Mouse (Mus musculus) retina, postnatal 7 days (tissue): ENCODE data around the gene Scly.
A peak's percentile ranks its signal among the peaks of the same experiment; 100 is the strongest.

Source experiments
- DNase-seq: peaks from one replicate; pipeline ENCODE4 v3.0.0-alpha.2; 2012; ENCODE audit warnings: low read depth, low spot score

Gene Scly

DNA sequence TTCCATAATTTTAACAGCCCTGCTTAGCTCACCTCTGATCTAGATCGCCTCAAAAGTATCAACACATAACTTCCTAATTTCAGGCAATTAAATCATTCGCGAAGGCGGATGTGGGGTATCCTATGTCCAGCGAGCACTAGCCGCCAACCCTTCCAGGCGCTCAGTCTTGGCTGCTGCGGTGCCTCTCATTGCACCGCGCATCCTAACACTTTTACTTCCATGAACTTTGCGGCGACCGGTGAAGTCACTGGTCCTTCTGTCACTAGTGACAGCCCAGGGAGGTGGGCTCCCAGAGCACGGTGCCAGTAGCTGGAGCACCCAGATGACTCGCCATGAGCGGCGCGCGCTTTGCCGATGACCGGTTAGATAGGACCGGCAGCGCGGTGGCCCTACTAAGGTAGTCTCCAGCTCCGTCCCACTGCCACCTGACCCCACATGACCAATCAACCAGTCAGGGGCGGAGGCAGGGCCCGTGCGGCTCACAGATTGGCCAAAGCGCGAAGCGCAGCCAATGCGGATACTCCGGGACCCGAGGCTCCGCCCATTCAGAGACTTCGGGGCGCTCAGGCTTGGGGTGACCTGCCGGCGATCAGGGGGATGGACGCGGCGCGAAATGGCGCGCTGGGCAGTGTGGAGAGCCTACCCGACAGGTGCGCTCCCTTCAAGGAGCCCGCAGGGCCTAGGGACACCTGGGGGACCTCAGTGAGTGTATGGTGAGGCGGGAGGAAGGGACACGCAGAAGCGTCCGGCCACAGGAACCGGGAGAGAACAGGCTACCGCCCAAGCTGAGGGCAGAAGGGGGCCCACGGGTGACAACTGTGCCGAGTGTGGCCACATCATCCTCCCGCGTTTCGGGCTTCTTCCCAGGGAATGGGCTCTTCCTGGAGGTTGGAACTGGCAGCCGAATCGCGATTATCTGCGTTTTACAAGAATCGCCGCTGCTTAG, at the start of gene Scly:
Gene Scly, plus strand, starts transcription at position 540 of the 946 bp plus-strand sequence.
- peak; percentile 81 for DNase-seq

- DNase-seq = no peak
Observed at GRCm38 (mm10) chr1:91248970-91249369, 49.2 kb upstream of the Scly start.

DNA sequence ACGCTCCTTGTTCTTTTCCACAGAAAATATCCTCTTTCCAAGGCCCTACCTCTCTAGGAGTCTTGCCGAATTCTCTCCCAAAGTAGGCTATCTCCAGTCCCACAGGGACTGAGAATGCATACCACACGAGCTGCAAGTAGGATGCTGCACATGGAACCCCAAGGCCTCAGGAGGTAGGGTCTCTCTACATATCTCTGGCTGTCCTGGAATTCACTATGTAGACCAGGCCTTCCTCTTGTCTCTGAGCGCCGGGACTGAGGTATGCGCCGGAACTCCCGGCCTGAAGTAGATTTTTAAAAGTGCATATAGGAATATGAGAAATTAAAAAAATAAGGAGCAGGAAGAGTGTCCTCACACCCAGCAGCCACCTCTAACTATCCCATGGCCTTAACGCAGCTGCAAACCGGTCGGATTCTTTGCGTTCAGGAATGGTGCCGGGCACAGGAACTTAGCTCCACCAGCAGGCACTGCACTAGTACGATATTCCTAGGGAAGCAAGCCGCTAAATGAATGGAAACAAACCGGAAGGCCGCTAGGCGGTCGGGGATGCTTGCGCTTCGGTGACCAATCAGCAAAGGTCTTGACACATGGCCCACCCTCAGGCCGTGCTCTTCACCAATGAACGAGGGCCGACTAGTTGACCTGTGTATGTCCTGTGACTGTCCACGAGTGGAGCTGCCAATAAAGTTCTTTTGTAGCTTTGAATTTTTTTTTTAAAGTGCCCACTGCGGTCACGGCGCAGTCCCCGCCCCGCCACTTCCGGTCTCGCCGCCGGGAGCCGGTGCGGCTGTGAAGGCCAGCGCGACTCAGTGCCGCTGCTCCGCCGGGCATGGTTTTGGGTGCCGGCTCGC, 48.3 kb upstream of the Scly start, which contains the start of gene Ube2f:
Gene Ube2f, plus strand, starts transcription at position 741 of the 851 bp plus-strand sequence.
- DNase-seq = peak; percentile 88

DNA sequence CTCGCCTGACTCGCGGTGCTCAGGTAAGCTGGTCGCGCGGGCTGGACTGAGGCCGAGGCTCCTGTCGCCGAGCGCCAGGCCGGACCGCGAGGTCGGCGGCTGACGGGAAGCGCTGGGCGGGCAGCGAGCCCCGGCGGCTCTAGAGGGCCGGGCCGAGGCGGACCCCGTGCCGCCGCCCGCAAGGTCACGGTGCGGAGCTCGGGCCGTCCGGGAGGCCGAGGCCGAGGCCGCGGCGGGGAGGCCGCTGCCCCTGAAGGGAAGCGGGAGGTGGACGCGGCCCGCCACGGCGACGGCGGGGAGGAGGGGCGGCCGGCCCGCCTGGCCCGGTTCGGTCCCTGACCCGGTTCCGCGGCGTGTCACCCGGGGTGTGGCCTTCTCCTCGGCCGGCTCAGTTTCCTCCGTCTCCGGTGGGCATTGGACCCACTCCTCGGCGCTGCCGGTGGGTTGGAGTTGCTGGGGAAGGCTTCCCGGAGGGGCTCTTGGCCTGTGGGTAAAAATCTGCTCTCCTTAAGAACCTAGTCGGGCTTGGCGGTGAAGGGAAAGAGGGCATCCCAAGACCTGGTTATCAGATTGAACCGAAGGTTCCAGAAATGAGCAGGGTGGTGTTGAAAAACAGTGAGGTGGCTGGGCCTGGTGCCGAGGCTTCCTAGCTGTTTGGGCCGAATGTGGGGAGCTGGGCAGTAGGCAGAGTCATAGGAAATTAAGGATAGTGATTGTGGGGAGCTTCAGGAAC, 47.6 kb upstream of the Scly start:
- no peak for DNase-seq

DNA sequence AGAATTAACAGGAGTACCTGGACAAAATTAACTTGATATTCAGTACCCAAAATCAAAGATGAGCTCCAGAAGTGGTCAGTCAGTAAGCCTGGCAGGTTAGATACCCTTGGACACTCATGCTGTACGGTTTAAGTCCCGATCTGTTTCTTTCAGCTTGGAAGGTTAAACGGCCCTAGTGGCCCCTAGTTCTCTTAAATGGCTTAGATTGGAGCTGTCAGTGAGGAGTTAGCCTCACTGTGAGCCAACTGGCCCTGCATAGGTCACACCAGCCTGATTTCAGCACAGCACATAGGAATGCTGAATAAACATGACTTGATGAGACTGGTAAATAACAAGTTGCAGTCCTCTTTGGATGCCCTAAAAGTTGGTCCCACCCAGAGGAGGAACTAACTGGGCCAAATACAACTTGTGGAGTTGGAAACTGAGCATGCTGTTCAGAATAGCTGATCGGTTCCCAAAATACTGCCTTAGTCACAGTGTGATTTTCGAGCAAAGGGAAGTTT, 46.9 kb upstream of the Scly start:
- DNase-seq = no peak

GRCm38 (mm10) chr1:91251927-91252326, 46.2 kb upstream of the Scly start:
- no peak for DNase-seq

DNA sequence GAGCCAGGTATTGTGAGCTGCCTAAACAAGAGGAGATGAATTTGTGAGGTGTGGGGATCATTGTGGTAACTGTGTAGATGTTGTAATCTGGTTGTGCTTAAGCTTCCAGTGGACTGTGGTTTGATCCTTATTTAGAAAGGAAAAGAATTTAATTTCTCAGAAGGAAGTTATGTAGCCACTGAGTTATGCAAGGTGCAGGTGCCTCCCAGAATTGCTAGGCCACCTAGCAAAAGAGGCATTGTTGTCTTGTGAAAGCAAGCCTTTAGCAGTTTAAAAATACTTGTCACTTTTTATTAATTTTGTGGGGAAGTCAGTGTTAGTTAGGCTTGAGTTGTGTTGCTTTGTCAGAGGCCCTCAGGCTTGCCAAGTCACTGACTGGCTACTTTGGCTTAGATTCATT, 40.2 kb upstream of the Scly start:
- no peak for DNase-seq

DNA sequence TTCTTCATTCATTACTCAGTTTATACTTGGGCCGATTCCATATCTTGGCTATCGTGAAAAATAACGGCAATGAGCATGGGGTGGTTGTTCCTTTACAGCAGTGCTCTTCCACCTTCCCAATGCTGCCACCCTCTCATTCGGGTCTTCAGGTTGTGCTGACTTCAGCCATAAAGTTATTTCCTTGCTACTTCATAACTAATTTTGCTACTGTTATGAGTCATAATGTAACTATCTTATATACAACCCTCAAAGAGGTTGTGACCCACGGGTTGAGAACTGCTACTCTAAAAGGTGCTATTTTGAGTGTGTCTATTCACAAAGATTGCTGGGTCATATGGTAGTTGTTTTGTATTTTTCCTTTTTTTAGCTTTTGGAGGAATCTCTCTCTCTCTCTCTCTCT, 38.3 kb upstream of the Scly start:
- DNase-seq = no peak

- no peak for DNase-seq
Observed at GRCm38 (mm10) chr1:91262508-91262907, 35.6 kb upstream of the Scly start.

DNA sequence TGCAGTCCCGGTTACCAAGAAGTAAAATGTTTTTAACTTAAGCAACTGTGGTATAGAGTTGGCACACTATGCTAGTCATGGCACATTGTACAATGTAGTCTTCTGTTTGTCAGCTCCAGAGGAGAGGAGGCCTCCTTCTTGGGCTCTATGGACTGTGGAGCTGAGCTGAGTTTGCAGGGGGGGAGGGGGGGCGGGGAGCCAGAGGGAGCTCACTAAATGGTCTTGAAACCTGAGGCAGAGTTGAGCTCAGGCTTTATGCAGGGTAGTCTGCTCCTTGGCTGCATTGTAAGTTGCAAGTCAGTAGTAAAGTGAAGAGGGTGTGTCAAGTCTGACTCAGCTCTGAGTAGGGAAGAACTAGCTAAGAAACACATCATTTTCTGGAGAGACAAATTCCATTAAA, 25.9 kb upstream of the Scly start:
- no peak for DNase-seq

GRCm38 (mm10) chr1:91276581-91276980, 21.6 kb upstream of the Scly start:
- no peak for DNase-seq

DNA sequence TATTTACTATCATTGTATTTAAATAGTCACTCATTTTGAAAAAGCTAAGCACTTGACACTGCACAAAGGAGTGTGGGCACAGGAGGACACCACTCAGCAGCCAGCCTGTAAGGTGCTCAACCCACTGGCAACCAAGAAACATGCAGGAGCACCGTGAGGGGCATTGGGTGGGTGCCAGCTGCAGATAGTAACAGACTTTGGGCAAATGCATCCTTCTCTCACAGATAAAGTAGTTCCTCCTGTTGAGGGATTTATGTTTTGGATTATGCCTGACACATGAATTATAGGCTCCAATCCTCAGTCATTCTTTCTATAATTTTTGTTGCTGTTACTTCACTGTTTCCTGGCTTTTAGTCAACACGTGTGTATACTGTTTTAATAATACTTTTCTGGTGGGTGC, 20.7 kb upstream of the Scly start:
- no peak for DNase-seq

- no peak for DNase-seq
Observed at GRCm38 (mm10) chr1:91278410-91279119, 19.6 kb upstream of the Scly start.

DNA sequence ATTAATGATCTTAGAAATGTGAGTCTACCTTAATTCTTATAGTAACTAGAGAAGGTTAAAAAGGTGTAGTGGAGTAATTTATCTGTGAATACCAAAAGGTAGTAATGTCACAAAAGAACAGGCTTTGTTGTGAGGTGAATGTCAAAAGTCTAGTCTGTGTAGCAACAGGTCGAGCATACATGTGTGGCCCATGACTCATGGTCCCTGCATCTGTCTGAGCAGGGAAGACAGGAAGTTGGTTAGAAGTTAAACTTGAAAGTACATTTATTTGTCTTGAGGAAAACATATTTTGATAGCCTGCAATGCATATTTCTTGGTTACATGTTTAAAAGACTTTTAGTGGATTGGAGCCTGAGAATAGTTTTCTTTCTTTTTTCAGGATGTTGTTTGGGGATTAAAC, 19.0 kb upstream of the Scly start:
- DNase-seq = no peak

- no peak for DNase-seq
Observed at GRCm38 (mm10) chr1:91282582-91282981, 15.6 kb upstream of the Scly start.

- DNase-seq = no peak
Observed at GRCm38 (mm10) chr1:91289375-91289774, 8.8 kb upstream of the Scly start.

GRCm38 (mm10) chr1:91292101-91292825, 5.9 kb upstream of the Scly start:
- DNase-seq = no peak

DNA sequence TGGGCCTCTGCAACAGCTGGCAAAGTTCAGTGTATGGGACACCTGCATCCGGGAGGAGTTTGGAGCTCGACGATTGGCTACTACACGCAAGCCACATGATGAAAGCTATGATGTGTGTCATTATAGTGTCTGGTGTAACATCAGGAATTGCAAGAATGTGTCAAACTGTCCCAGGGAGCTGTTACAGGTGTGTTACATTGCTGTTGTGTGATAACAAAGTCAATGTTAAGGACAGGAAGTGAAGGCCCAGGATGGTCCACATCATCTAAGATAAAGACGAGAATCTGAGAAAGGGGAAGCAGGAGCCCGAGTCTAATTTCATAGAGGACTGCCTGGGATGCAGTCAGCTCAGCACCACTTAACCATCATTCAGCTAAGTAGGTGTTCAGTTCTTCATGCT, 2.6 kb upstream of the Scly start:
- DNase-seq = no peak

DNA sequence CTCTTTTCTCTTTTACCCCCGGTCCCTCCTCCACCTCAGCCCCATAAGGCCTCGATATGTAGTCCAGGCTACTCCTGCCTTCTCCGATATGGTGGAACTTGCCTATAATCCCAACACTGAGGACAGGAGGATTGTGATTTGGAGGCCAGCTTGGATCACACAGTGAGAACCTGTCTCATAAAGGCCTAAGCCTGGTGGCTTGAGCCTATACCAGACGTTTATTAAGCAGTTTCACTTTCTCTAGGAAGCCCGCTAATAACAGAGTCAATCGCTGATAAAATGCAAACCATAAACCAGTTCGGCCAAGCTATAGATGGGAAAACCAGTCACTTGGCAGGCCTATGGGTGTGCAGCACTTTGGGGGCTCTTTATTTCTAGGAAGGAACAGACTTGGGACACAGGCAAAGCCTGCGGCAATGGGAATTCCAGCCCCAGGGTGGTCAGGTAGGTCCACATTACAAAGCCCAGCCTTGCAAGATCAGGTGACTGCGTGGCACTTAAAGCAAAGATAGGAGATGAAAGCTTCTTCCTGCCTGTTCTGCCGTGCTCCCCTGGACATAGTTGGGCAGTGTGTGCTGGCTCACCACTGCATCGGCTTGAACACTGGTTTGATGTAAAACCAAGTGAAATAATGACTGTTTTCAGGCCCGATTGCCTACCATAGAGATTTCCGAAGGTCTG, 1.0 kb downstream of the Scly start:
- no peak for DNase-seq
